Mouse (Mus musculus) small intestine, adult 2 months (tissue): ENCODE results near the gene Diras2.

Source experiments
- CTCF ChIP-seq: fragments of 200-500 bp; IDR thresholded peaks from 2 replicates; pipeline ENCODE4 v1.5.1; 2012; ENCODE audit warnings: low read depth, mild to moderate bottlenecking, control low read depth, inconsistent platforms, low read length, moderate library complexity, mixed read lengths; ENCODE audit not compliant: insufficient replicate concordance, insufficient read length; ENCODE audit errors: extremely low read depth
- POLR2A ChIP-seq: fragments of 200-500 bp; IDR thresholded peaks from 2 replicates; pipeline ENCODE4 v1.6.1; 2012; ENCODE audit warnings: low read depth, mild to moderate bottlenecking, control low read depth, inconsistent platforms, low read length, moderate library complexity

DNA sequence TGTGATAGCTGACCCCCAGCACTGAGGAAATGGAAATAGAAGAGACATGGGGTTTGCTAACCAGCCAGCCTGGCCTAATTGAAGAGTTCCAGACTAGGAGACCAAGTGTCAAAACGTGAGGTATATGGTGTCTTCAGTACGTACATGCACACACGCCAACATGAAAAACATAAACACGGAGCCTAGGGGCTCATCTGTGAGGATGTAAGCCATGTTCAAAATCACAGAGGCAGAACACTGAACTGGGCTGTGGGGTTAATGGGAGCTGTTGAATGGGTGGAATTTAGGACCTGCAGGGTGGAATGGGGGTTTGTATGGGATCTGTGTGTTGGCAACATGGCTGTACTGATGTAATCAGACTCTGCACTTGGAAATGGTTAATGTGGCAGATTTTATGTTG lies 14.5 kb downstream of the Diras2 start:
- TF ChIP-seq POLR2A (no peak), CTCF (no peak)
